Mouse (Mus musculus) ES-E14 (cell line): ENCODE results near the gene Slc41a2.

ENCODE experiments used
- CHD2 ChIP-seq: IDR thresholded peaks from 2 replicates; pipeline ENCODE4 v1.6.1; 2014; ENCODE audit warnings: mild to moderate bottlenecking, low read depth, low read length, inconsistent platforms
- HCFC1 ChIP-seq: IDR thresholded peaks from 2 replicates; pipeline ENCODE4 v1.6.1; 2012; ENCODE audit warnings: low read length, inconsistent platforms, borderline replicate concordance; ENCODE audit not compliant: insufficient read depth
- MAFK ChIP-seq: IDR thresholded peaks from 2 replicates; pipeline ENCODE4 v1.6.1; 2014; ENCODE audit warnings: mild to moderate bottlenecking, low read depth, low read length, inconsistent platforms; ENCODE audit not compliant: insufficient read depth
- ZC3H11A ChIP-seq: IDR thresholded peaks from 2 replicates; pipeline ENCODE4 v1.6.1; 2012; ENCODE audit warnings: low read depth, mild to moderate bottlenecking, inconsistent platforms, low read length, borderline replicate concordance
- ZNF384 ChIP-seq: IDR thresholded peaks from 2 replicates; pipeline ENCODE4 v1.6.1; 2012; ENCODE audit warnings: low read depth, low read length, inconsistent platforms

DNA sequence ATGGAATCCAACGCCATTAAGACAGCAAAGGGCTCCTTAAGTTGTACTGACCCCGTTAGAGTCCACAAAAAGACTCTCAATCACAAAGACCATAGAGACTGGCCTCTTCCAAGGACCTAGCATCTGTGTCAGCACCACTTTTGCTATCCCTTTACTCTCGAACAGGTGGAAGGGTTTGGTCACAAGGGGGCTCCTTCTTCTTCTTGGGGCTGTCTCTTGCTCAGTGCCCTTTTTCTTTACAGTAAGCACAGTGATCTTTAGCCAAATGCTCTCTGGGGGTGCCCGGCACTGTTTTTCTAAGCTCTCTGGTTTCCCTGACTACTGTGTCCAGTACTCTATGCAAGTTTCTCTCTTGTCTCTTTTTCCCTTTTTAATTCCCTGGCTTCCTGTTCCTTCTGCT is 44.8 kb upstream of the Slc41a2 start:
- TF ChIP-seq CHD2 (no peak), MAFK (no peak), ZNF384 (no peak), ZC3H11A (no peak), HCFC1 (no peak)
